Mouse (Mus musculus) ES-Bruce4 (cell line): Measurements from ENCODE around the gene Krt86. TPM values are rescaled to one million over a fixed set of nuclear protein-coding genes. Genes with fewer than 3 reads are reported as not detected.

Experiments used
- H3K27ac ChIP-seq: 2 replicates; pipeline ENCODE4 v1.5.1; 2012; ENCODE audit warnings: low read length, inconsistent platforms; ENCODE audit not compliant: insufficient read depth
- H3K27me3 ChIP-seq: 2 replicates; pipeline ENCODE4 v1.6.1; 2012; ENCODE audit warnings: mild to moderate bottlenecking, low read length, inconsistent platforms; ENCODE audit not compliant: control insufficient read depth, poor library complexity, insufficient read depth, severe bottlenecking
- H3K36me3 ChIP-seq: 2 replicates; pipeline ENCODE4 v1.6.1; 2012; ENCODE audit warnings: inconsistent platforms, mild to moderate bottlenecking, low read length, moderate library complexity; ENCODE audit not compliant: control insufficient read depth, poor library complexity, insufficient read depth, severe bottlenecking
- H3K4me1 ChIP-seq: one replicate; pipeline ENCODE4 v1.8.1; 2011; ENCODE audit warnings: low read length; ENCODE audit not compliant: control insufficient read depth, insufficient read depth
- H3K4me3 ChIP-seq: 2 replicates; pipeline ENCODE4 v1.5.1; 2011; ENCODE audit warnings: low read depth, mild to moderate bottlenecking, low read length
- H3K9ac ChIP-seq: 2 replicates; pipeline ENCODE4 v1.6.1; 2012; ENCODE audit warnings: low read depth, mild to moderate bottlenecking, inconsistent platforms; ENCODE audit not compliant: poor library complexity, severe bottlenecking
- H3K9me3 ChIP-seq: replicated peaks from 2 replicates; pipeline ENCODE4 v1.6.1; 2012; ENCODE audit warnings: mild to moderate bottlenecking, low read length, inconsistent platforms; ENCODE audit not compliant: control insufficient read depth, poor library complexity, insufficient read depth, severe bottlenecking
- CTCF ChIP-seq: IDR thresholded peaks from one replicate; pipeline ENCODE4 v1.8.1; 2011; ENCODE audit warnings: low read depth, low read length
- EP300 ChIP-seq: IDR thresholded peaks from 2 replicates; pipeline ENCODE4 v1.6.1; 2011; ENCODE audit warnings: low read depth, low read length; ENCODE audit not compliant: insufficient read depth
- POLR2A ChIP-seq: IDR thresholded peaks from one replicate; pipeline ENCODE4 v1.8.1; 2011; ENCODE audit warnings: low read length; ENCODE audit not compliant: insufficient read depth
- polyA plus RNA-seq: library from polyadenylated mRNA; stranded (reverse); fragments of >200 nt; gene quantifications from 2 replicates; pipeline ENCODE4 v1.2.4, GENCODE M21; 2011; ENCODE audit warnings: low read depth; ENCODE audit not compliant: missing spikeins, insufficient read depth, insufficient read length

Gene Krt86
- polyA plus RNA-seq, 1 experiment = not detected

GRCm38 (mm10) chr15:101519792-101520191 lies 46.5 kb downstream of the Krt86 start:
- Histone ChIP-seq H3K4me1 (no peaks in the 10 kb centered on the region), H3K27ac (no peak overlapping the region), H3K9ac (no peak overlapping the region), H3K9me3 (no peaks in the 10 kb centered on the region), H3K27me3 (no peaks in the 10 kb centered on the region), H3K4me3 (no peak overlapping the region), H3K36me3 (no peaks in the 10 kb centered on the region)
- TF ChIP-seq POLR2A (no peak), CTCF (peak; percentile 84), EP300 (no peak)

GRCm38 (mm10) chr15:101522556-101523232 lies 49.4 kb downstream of the Krt86 start:
- Histone ChIP-seq H3K4me1 (no peaks in the 10 kb centered on the region), H3K27me3 (no peaks in the 10 kb centered on the region), H3K36me3 (no peaks in the 10 kb centered on the region), H3K9ac (no peak overlapping the region), H3K9me3 (no peaks in the 10 kb centered on the region), H3K4me3 (no peak overlapping the region), H3K27ac (no peak overlapping the region)
- TF ChIP-seq POLR2A = no peak
- TF ChIP-seq CTCF = no peak
- TF ChIP-seq EP300 = no peak

Other genes starting within 250 kb of the Krt86 start
- 8.6 and 9.6 TPM in 2 replicates for gene Grasp, start 249.3 kb upstream of the Krt86 start, polyA plus RNA-seq
- gene Nr4a1, start 219.2 kb upstream of the Krt86 start, polyA plus RNA-seq = 29.4 and 31.9 TPM in 2 replicates
- gene Atg101, start 189.2 kb upstream of the Krt86 start, polyA plus RNA-seq = 37.6 and 39.1 TPM in 2 replicates
- gene 6030408B16Rik, start 180.3 kb upstream of the Krt86 start, polyA plus RNA-seq = not detected in 2 replicates
- 1.1 and 1.6 TPM in 2 replicates for gene Krt80, start 103.3 kb upstream of the Krt86 start, polyA plus RNA-seq
- gene Krt7, start 62.4 kb upstream of the Krt86 start, polyA plus RNA-seq = 30.7 and 36.4 TPM in 2 replicates
- gene Krt87, start 34.7 kb upstream of the Krt86 start, polyA plus RNA-seq = not detected in 2 replicates
- not detected in 2 replicates for gene Krt88, start 25.7 kb upstream of the Krt86 start, polyA plus RNA-seq
- not detected in 2 replicates for gene Krt81, start 9.7 kb upstream of the Krt86 start, polyA plus RNA-seq
- gene Krt83, start 18.0 kb downstream of the Krt86 start, polyA plus RNA-seq = not detected in 2 replicates
- gene Gm49425, start 43.8 kb downstream of the Krt86 start, polyA plus RNA-seq = not detected in 2 replicates
- gene Krt84, start 59.3 kb downstream of the Krt86 start, polyA plus RNA-seq = not detected in 2 replicates
- not detected in 2 replicates for gene Krt82, start 77.2 kb downstream of the Krt86 start, polyA plus RNA-seq
- not detected in 2 replicates for gene Krt90, start 89.5 kb downstream of the Krt86 start, polyA plus RNA-seq
- not detected in 2 replicates for gene Krt75, start 100.4 kb downstream of the Krt86 start, polyA plus RNA-seq
- gene Gm5414, start 154.7 kb downstream of the Krt86 start, polyA plus RNA-seq = not detected in 2 replicates
- gene Gm5478, start 173.9 kb downstream of the Krt86 start, polyA plus RNA-seq = not detected in 2 replicates
- not detected in 2 replicates for gene Krt6b, start 206.8 kb downstream of the Krt86 start, polyA plus RNA-seq
- gene Krt6a, start 220.8 kb downstream of the Krt86 start, polyA plus RNA-seq = not detected in 2 replicates
- gene Krt5, start 239.4 kb downstream of the Krt86 start, polyA plus RNA-seq = not detected in 2 replicates